Mouse (Mus musculus) forebrain, embryonic 11.5 days (tissue): ENCODE data around the gene Csta1. TPM values are rescaled to one million over a fixed set of nuclear protein-coding genes. Genes with fewer than 3 reads are reported as not detected.
"Not testable (repeated sequence)": the region's sequence is repeated elsewhere in the genome, so short reads cannot be mapped to it uniquely, and the experiment has no call there.

ENCODE experiments used
- ATAC-seq: fragments of 200-750 bp; cut with Nextera tagmentation; replicated peaks from 2 replicates; pipeline ENCODE4 v1.8.0; 2017; ENCODE audit warnings: moderate TSS enrichment; ENCODE audit not compliant: low FRiP score
- DNase-seq: peaks from one replicate; pipeline ENCODE4 v3.0.0-alpha.2; 2017; ENCODE audit warnings: low spot score
- H3K27ac ChIP-seq: fragments of 300-500 bp; sonication (generic); 2 replicates; pipeline ENCODE4 v1.5.1; 2014; ENCODE audit warnings: low read depth, low read length
- H3K27me3 ChIP-seq: fragments of 300-500 bp; sonication (generic); 2 replicates; pipeline ENCODE4 v1.6.1; 2014; ENCODE audit warnings: mild to moderate bottlenecking, low read length, mixed read lengths; ENCODE audit not compliant: control insufficient read depth, insufficient read depth
- H3K36me3 ChIP-seq: fragments of 300-500 bp; sonication (generic); 2 replicates; pipeline ENCODE4 v1.6.1; 2014; ENCODE audit warnings: mild to moderate bottlenecking, low read length, moderate library complexity, mixed read lengths; ENCODE audit not compliant: control insufficient read depth, insufficient read depth
- H3K4me1 ChIP-seq: fragments of 300-500 bp; sonication (generic); replicated peaks from 2 replicates; pipeline ENCODE4 v1.6.1; 2014; ENCODE audit warnings: low read length, mixed read lengths; ENCODE audit not compliant: control insufficient read depth, insufficient read depth
- H3K4me2 ChIP-seq: fragments of 300-500 bp; sonication (generic); 2 replicates; pipeline ENCODE4 v1.6.1; 2014; ENCODE audit warnings: low read depth, mild to moderate bottlenecking, low read length, moderate library complexity, mixed read lengths; ENCODE audit not compliant: severe bottlenecking
- H3K4me3 ChIP-seq: fragments of 300-500 bp; sonication (generic); 2 replicates; pipeline ENCODE4 v1.5.1; 2014; ENCODE audit warnings: low read depth, low read length
- H3K9ac ChIP-seq: fragments of 300-500 bp; sonication (generic); 2 replicates; pipeline ENCODE4 v1.6.1; 2014; ENCODE audit warnings: low read length
- H3K9me3 ChIP-seq: fragments of 300-500 bp; sonication (generic); 2 replicates; pipeline ENCODE4 v1.6.1; 2016; ENCODE audit warnings: low read length, mixed read lengths; ENCODE audit not compliant: control insufficient read depth
- WGBS: fragments of 180-500 bp; shearing (Covaris S2); extraction: QIAGEN DNeasy Blood & Tissue Kit; methylation state at CpG from one replicate; pipeline ENCODE4 v1.1.7; 2014; 5-methylcytosine and 5-hydroxymethylcytosine counted together
- polyA plus RNA-seq: library from polyadenylated mRNA; unstranded; fragments of >200 nt; fragmentation: Nextera tagmentation; extraction: Ambion mirVana; gene quantifications from 2 replicates; pipeline ENCODE4 v1.2.1, GENCODE M21; 2014

The Csta1 gene
- not detected in 2 replicates for polyA plus RNA-seq

DNA sequence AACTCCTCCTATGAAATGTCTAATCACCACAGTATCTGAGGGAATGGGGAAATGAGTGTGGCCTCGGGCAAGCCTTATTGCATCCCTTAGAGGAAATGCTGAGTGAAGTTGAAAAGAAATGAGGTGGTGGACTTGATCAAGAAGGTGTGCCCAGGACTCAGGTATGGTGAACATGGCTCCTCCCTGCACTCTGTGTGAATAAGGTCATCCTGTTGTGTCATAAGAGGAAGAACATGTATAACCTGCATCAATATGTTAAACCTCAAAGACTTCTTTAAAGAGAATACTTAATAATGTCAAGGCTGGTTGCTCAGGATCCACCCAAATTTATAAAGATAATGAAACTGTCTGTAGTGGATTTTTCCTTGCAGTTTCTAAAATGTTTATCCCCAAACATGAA lies at the start of gene Csta1:
Gene Csta1 (minus strand): TSS at position 101 of the 400 bp plus-strand sequence.
- WGBS, result 86% methylated on average over 1 of the region's 1 CpGs

DNA sequence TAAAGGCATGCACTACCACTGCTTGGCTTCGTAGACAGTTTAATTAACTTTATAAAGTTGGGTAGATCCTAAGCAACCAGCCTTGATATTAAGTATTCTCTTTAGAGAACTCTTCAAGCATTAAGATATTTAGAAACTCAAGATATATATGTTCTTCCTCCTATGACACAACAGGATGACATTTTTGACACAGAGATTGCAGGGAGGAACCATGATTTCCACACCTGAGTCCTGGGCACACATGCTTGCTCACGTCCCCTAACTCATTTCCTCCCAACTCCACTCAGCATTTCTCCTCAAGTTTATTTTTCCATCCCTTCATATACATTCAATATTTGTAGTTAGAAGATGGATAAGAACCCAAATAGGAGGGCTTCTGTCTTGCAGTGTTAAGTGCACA lies 48.9 kb upstream of the Csta1 start:
- DNase-seq (no peak), ATAC-seq (no peak)
- WGBS, result 77% methylated on average over 2 of the region's 2 CpGs
- H3K4me2 ChIP-seq, result no peak overlapping the region
- H3K9me3 ChIP-seq, result no peaks in the 10 kb centered on the region
- no peaks in the 10 kb centered on the region for H3K4me1 ChIP-seq
- no peaks in the 10 kb centered on the region for H3K36me3 ChIP-seq
- H3K4me3 ChIP-seq, result no peak overlapping the region
- H3K27ac ChIP-seq, result no peak overlapping the region
- H3K9ac ChIP-seq, result no peak overlapping the region
- H3K27me3 ChIP-seq, result no peaks in the 10 kb centered on the region

More for the DNA sequence above, at the start of gene Csta1:
- no peaks in the 10 kb centered on the region for H3K27me3 ChIP-seq
- DNase-seq (no peak), ATAC-seq (no peak)
- no peak within 1 kb of the TSS for H3K4me3 ChIP-seq
- no peaks in the 10 kb centered on the region for H3K36me3 ChIP-seq
- H3K9ac ChIP-seq, result no peak within 1 kb of the TSS
- H3K9me3 ChIP-seq, result no peaks in the 10 kb centered on the region
- no peak within 1 kb of the TSS for H3K27ac ChIP-seq
- H3K4me2 ChIP-seq, result no peak within 1 kb of the TSS
- no peaks in the 10 kb centered on the region for H3K4me1 ChIP-seq

DNA sequence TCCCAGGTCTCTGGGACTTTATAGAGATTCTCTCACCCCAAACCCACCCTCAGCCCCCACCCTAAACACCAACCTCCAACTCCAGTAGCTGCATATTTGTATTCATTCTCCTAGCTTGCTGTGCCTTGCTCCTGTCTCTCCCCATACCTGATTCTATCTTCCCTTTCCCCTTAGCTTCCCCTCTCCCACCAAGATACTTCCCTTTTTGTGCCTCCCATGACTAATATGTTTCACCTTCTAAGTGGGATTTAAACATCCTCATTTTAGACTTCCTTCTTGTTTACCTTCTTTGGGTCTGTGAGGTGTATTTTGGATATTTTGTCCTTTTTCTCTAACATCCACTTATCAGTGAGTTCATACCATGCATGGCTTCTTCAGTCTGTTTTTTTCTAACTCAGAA lies 45.1 kb upstream of the Csta1 start:
- Histone ChIP-seq H3K4me3 (no peak overlapping the region), H3K9ac (no peak overlapping the region), H3K27ac (no peak overlapping the region), H3K36me3 (no peaks in the 10 kb centered on the region), H3K4me1 (no peaks in the 10 kb centered on the region), H3K9me3 (no peaks in the 10 kb centered on the region), H3K27me3 (no peaks in the 10 kb centered on the region), H3K4me2 (no peak overlapping the region)
- ATAC-seq (no peak), DNase-seq (no peak)

DNA sequence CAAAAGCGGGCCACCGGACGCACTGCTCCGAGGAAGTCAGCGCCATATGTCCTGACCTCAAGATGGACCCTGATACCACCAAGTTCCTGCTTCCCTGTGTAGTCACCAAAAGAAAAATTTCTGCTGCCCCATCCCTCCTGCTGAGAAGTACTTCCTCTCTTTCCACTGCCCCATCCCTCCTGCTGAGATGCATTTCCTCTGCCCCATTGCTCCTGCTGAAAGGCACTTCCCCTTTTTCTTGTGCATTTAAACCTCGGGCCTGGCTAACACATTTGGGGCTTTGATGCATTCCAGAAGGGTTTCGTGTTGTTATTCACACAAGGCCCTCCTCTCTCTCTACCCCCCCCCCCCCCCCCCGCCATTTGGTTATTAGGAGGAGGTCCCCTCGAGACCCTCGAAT lies 36.8 kb upstream of the Csta1 start:
- 90% methylated on average over 9 of the region's 10 CpGs for WGBS
- not testable (repeated sequence) for H3K4me2 ChIP-seq, H3K9ac ChIP-seq, H3K4me1 ChIP-seq, ATAC-seq, DNase-seq, H3K27me3 ChIP-seq, H3K9me3 ChIP-seq, H3K27ac ChIP-seq, H3K36me3 ChIP-seq, H3K4me3 ChIP-seq

DNA sequence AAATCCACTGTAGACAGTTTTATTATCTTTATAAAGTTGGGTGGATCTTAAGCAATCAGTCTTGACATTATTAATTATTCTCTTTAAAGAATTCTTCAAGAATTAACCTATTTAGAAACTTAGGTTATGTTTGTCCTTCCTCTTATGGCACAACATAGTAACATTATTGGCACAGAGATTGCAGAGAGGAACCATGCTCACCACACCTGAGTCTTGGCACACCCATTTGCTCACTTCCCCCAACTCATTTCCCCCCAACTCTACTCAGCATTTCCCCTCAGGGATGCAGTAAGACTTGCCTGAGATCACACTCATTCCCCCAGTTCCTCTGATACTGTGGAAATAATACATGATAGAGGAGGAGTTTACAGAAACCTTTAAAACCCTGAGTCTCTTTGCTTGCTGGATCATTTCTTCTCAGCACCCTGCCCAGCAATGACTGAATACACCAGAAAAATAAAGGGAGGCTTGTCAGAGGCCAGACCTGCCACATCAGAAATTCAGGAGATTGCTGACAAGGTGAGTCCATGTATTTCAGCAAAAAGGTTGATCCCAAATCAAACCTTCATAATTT lies 25.4 kb upstream of the Csta1 start, which contains the start of gene Stfa2l1:
Gene Stfa2l1 (plus strand): TSS at position 410 of the 574 bp plus-strand sequence.
- no peaks in the 10 kb centered on the region for H3K36me3 ChIP-seq
- no peak within 1 kb of the TSS for H3K27ac ChIP-seq
- no peak within 1 kb of the TSS for H3K4me2 ChIP-seq
- no peaks in the 10 kb centered on the region for H3K27me3 ChIP-seq
- H3K9ac ChIP-seq, result no peak within 1 kb of the TSS
- ATAC-seq (no peak), DNase-seq (no peak)
- no peaks in the 10 kb centered on the region for H3K4me1 ChIP-seq
- H3K4me3 ChIP-seq, result no peak within 1 kb of the TSS
- H3K9me3 ChIP-seq, result no peaks in the 10 kb centered on the region

DNA sequence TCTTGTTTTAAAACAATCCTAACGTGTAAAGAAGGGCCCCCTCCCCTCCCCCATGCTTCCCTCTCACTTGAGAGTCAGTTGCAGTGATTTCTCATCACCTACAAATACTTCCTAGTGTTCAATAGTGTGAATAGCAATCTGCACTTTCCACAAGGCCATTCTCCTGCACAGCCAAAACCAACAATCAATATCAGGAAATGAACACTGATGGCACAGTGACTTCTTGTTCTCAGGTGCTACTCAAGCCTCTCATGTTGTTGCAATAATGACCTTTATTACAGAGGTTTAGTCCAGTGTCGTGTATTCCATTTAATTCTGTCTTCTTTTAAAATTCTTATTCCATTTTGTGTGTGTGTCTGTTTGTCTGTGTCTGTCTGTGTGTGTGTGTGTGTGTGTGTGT lies 7.2 kb upstream of the Csta1 start:
- Histone ChIP-seq H3K4me3 (no peak overlapping the region), H3K27me3 (no peaks in the 10 kb centered on the region), H3K9ac (no peak overlapping the region), H3K27ac (no peak overlapping the region), H3K4me1 (no peaks in the 10 kb centered on the region), H3K36me3 (no peaks in the 10 kb centered on the region), H3K4me2 (no peak overlapping the region), H3K9me3 (no peaks in the 10 kb centered on the region)
- 87% methylated on average over 2 of the region's 2 CpGs for WGBS
- no peak for ATAC-seq
- no peak for DNase-seq

DNA sequence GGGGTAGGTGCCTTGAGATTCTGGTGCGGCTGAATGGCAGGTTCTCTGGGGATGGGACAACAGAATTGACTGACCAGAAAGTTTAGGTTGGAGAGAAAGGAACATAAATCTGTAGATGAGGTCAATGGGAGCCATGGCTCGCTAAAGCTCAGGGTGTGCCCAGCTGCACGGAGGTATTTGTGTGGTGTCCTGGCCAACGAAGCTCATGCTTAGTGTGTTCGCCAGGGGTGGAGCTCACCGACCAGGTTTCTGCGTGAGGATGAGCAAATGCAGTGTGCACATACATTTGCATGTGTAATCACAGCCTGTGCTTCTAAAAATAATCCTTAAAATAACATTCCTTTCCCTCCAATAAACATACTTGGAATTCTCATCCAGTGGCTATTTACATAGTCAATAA lies 2.9 kb downstream of the Csta1 start:
- no peaks in the 10 kb centered on the region for H3K9me3 ChIP-seq
- no peak overlapping the region for H3K4me3 ChIP-seq
- no peaks in the 10 kb centered on the region for H3K27me3 ChIP-seq
- no peaks in the 10 kb centered on the region for H3K4me1 ChIP-seq
- no peak overlapping the region for H3K27ac ChIP-seq
- no peaks in the 10 kb centered on the region for H3K36me3 ChIP-seq
- no peak overlapping the region for H3K4me2 ChIP-seq
- ATAC-seq (no peak), DNase-seq (no peak)
- no peak overlapping the region for H3K9ac ChIP-seq
- WGBS, result 93% methylated on average over 7 of the region's 7 CpGs

DNA sequence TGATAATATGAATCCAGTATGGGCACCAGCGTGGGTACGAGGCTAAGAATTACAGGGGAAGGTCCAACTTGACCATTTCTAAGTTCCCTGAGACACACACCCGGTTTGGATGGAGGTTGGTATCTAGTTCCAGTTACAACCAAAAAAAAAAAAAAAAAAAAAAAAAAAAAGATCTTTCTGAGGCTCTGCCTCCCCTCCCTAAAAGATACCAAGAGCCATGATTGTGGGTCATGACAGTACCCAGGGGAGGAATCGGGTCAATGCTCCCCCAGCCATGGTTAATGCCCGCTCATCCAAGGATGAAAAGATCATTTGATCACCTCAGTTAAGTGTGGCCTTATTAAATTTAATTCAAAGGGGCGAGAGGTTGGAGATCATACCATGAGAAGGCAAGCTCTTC lies 15.3 kb downstream of the Csta1 start:
- H3K4me1 ChIP-seq, H3K27me3 ChIP-seq, H3K9me3 ChIP-seq, H3K4me3 ChIP-seq, H3K9ac ChIP-seq, DNase-seq, H3K36me3 ChIP-seq, H3K4me2 ChIP-seq, H3K27ac ChIP-seq, ATAC-seq: not testable (repeated sequence)
- 92% methylated on average over 6 of the region's 6 CpGs for WGBS

DNA sequence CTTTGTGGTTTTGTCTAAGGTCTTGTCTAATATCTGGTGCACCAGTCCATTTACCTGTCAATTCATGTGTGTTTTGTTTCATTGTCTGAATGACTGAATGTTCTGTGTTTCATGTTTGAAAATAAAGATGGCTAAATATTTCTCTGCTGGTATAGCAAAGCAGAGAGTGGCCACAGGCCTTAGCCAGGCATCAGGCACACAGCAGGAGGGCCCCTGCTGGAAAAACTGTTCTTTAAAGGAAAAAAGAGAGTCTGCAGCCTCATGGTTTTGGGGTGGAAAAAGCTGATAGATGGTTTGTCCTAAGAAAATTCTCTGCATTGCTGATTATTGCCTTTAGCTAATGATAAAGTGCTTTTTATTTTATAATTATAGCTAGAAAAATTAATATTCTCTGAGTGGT lies 19.6 kb downstream of the Csta1 start:
- not testable (repeated sequence) for H3K4me1 ChIP-seq, H3K27me3 ChIP-seq, H3K9me3 ChIP-seq, H3K9ac ChIP-seq, DNase-seq, ATAC-seq, H3K4me3 ChIP-seq, H3K4me2 ChIP-seq, H3K36me3 ChIP-seq, H3K27ac ChIP-seq
